Mouse (Mus musculus) mouse embryonic stem cell (cell line): Measurements from ENCODE around the gene Mafk.

Experiments
- in situ Hi-C, 2 experiments: fragments of 300-500 bp; cut with MboI; formaldehyde crosslinking; loops; 1 replicate in 1 of 2; 3 replicates in 1 of 2; pipeline ENCODE4 v1.14.3; 2019 to 2020; ENCODE audit warnings: low sequenced_read_pairs in 2 of 2, low pct_unique_long_range_greater_than_20kb in 1 of 2, mixed read lengths in 1 of 2; ENCODE audit not compliant: unreplicated experiment in 1 of 2

Gene Mafk

GRCm38 (mm10) chr5:139812398-139813125 is 21.2 kb downstream of the Mafk start:
- in situ Hi-C loops: no loop called here

GRCm38 (mm10) chr5:139813126-139813490 is 21.8 kb downstream of the Mafk start:
- in situ Hi-C loops: no loop called here

- in situ Hi-C loops: no loop called here
These were observed 22.7 kb downstream of the Mafk start for GRCm38 (mm10) chr5:139813963-139814381.

GRCm38 (mm10) chr5:139815964-139816363 is 24.7 kb downstream of the Mafk start:
- in situ Hi-C loops: no loop called here

- in situ Hi-C loops: no loop called here
These were observed 25.1 kb downstream of the Mafk start for GRCm38 (mm10) chr5:139816445-139816844.

GRCm38 (mm10) chr5:139817292-139817691 is 26.0 kb downstream of the Mafk start:
- in situ Hi-C loops: no loop called here

- in situ Hi-C loops: no loop called here
These were observed 26.7 kb downstream of the Mafk start for GRCm38 (mm10) chr5:139818056-139818455.

- in situ Hi-C loops: no loop called here
These were observed 27.5 kb downstream of the Mafk start for GRCm38 (mm10) chr5:139818801-139819200.

- in situ Hi-C loops: no loop called here
These were observed 28.3 kb downstream of the Mafk start, which contains the start of gene Tmem184a for GRCm38 (mm10) chr5:139819538-139820181. Gene Tmem184a (minus strand): TSS chr5:139819917.

GRCm38 (mm10) chr5:139821466-139822459 is 30.4 kb downstream of the Mafk start:
- in situ Hi-C loops: no loop called here

- in situ Hi-C loops: no loop called here
These were observed 33.2 kb downstream of the Mafk start for GRCm38 (mm10) chr5:139824531-139824930.

- in situ Hi-C loops: loop anchor here in 1 of 2 experiments (25.0 kb wide), 2 partner anchors 461 to 586 kb away; partner anchors contain the start of gene Eif3b
These were observed 34.6 kb downstream of the Mafk start for GRCm38 (mm10) chr5:139825947-139826346.

- in situ Hi-C loops: loop anchor here in 1 of 2 experiments (25.0 kb wide), 2 partner anchors 461 to 586 kb away; partner anchors contain the start of gene Eif3b
These were observed 35.2 kb downstream of the Mafk start, which contains the start of the genes Gm26938 and Psmg3 for GRCm38 (mm10) chr5:139826357-139827055. Gene Gm26938 (minus strand): TSS chr5:139826407. Gene Psmg3 (minus strand): TSS chr5:139826885.

GRCm38 (mm10) chr5:139827593-139827992 is 36.3 kb downstream of the Mafk start:
- in situ Hi-C loops: loop anchor here in 1 of 2 experiments (25.0 kb wide), 2 partner anchors 460 to 585 kb away; partner anchors contain the start of gene Eif3b

- in situ Hi-C loops: loop anchor here in 1 of 2 experiments (25.0 kb wide), 2 partner anchors 458 to 583 kb away; partner anchors contain the start of gene Eif3b
These were observed 38.1 kb downstream of the Mafk start for GRCm38 (mm10) chr5:139829384-139829783.

GRCm38 (mm10) chr5:139830734-139831133 is 39.4 kb downstream of the Mafk start:
- in situ Hi-C loops: loop anchor here in 1 of 2 experiments (25.0 kb wide), 2 partner anchors 457 to 582 kb away; partner anchors contain the start of gene Eif3b

- in situ Hi-C loops: loop anchor here in 1 of 2 experiments (25.0 kb wide), 2 partner anchors 455 to 580 kb away; partner anchors contain the start of gene Eif3b
These were observed 40.8 kb downstream of the Mafk start for GRCm38 (mm10) chr5:139832125-139832524.
